Mouse (Mus musculus): ENCODE data around the gene Kpnb1. TPM values are rescaled to one million over a fixed set of nuclear protein-coding genes. Genes with fewer than 3 reads are reported as not detected.

Kpnb1 gene
- polyA plus RNA-seq, 2 experiments: 71.8 to 145 TPM

DNA sequence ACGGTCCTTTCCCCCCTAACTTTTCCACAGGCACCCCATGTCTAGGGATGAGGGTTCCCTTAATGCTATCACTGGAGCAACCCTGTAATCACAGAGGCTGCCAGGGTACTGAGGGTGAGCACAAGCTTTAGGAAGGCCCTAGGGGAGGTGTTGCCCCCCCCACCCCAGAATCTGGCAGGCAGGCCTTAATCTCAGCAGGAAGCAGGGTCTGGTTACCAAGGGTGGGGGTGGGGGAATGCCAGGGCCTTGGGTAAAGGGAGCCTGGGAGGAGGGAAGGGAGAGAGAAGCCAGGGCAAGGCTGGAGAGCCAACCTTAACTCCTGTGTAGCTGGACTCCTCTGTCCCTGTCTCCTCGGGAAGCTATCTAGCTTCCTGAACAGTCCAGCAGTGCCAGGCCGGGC is 67.0 kb downstream of the Kpnb1 start:
- no peak overlapping the region for H3K4me3 ChIP-seq (replicated peaks; ENCODE audit: low read length)
- no peak overlapping the region for H3K9ac ChIP-seq (ENCODE audit: low read depth, low read length, severe bottlenecking)
- H3K36me3 ChIP-seq (ENCODE audit: control insufficient read depth, insufficient read depth, low read length): no peaks in the 10 kb centered on the region
- no peaks in the 10 kb centered on the region for H3K9me3 ChIP-seq (ENCODE audit: control insufficient read depth, low read length)
- no peak for DNase-seq (ENCODE audit: low spot score)
- TF ChIP-seq POLR2A (IDR thresholded peaks at IDR 0.05; ENCODE audit: borderline replicate concordance, extremely low read depth, insufficient read depth, insufficient read length): no peak
- no peak overlapping the region for H3K4me2 ChIP-seq (replicated peaks; ENCODE audit: low read depth, low read length, severe bottlenecking)
- H3K27ac ChIP-seq (replicated peaks; ENCODE audit: low read depth, low read length): no peak overlapping the region
- WGBS: 48% methylated on average over 2 of the region's 3 CpGs
- no peaks in the 10 kb centered on the region for H3K4me1 ChIP-seq (ENCODE audit: control insufficient read depth, insufficient read depth, low read length)
- peaks cover 22% of the 10 kb centered on the region for H3K27me3 ChIP-seq (ENCODE audit: control insufficient read depth, insufficient read depth, low read length)
- ATAC-seq (ENCODE audit: low FRiP score, low read depth): no peak

DNA sequence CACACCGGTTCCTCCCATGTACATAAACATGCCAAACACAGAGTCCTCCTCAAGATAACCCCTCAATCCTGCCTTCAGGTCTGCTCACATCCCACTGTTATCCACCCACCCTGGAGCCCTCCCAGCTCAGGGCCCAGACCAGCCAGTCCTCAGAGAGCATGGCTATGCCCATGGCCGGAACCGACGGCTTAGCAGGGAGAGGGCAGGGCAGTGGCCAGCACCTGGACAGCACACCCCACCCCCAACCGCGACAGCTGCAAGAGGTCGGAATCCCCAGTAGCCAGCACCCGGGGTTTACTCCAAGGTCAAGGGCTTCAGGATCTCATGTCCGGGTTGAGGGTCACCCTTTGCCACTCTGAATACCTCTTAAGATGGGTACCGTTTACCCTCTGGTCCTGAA is 67.5 kb downstream of the Kpnb1 start:
- Histone ChIP-seq H3K27ac (replicated peaks; ENCODE audit: low read depth, low read length) (no peak overlapping the region), H3K4me3 (replicated peaks; ENCODE audit: low read length) (no peak overlapping the region), H3K9ac (ENCODE audit: low read depth, low read length, severe bottlenecking) (no peak overlapping the region), H3K36me3 (ENCODE audit: control insufficient read depth, insufficient read depth, low read length) (no peaks in the 10 kb centered on the region), H3K9me3 (ENCODE audit: control insufficient read depth, low read length) (no peaks in the 10 kb centered on the region), H3K4me1 (ENCODE audit: control insufficient read depth, insufficient read depth, low read length) (no peaks in the 10 kb centered on the region), H3K4me2 (replicated peaks; ENCODE audit: low read depth, low read length, severe bottlenecking) (no peak overlapping the region), H3K27me3 (ENCODE audit: control insufficient read depth, insufficient read depth, low read length) (peaks cover 26% of the 10 kb centered on the region)
- 46% methylated on average over 10 of the region's 10 CpGs for WGBS
- DNase-seq (ENCODE audit: low spot score): no peak
- ATAC-seq (ENCODE audit: low FRiP score, low read depth): no peak
- TF ChIP-seq POLR2A (IDR thresholded peaks at IDR 0.05; ENCODE audit: borderline replicate concordance, extremely low read depth, insufficient read depth, insufficient read length): no peak

DNA sequence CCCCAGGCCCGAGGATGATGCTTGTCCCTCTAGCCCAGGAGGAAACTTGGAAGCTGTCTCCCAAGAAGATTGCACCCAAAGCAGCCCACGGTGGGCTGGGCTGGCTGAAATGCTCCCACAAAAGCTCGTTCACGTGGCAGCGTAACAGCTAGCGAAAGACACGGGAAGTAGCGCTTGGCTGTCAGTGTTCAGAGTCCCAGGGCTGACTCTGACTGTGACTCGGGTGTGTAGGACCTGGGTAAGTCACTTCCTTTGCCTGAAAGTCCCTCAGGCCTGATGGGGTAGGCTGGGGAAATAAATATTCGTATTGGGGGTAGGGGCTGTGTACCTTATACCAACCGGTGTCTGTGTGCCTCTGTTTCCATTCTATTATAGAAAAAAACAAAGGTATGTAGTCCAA is 71.9 kb downstream of the Kpnb1 start:
- ATAC-seq (ENCODE audit: low FRiP score, low read depth) (no peak), DNase-seq (ENCODE audit: low spot score) (no peak)
- peaks cover 52% of the 10 kb centered on the region for H3K27me3 ChIP-seq (ENCODE audit: control insufficient read depth, insufficient read depth, low read length)
- WGBS: 2% methylated on average over 11 of the region's 11 CpGs
- H3K4me2 ChIP-seq (replicated peaks; ENCODE audit: low read depth, low read length, severe bottlenecking): peak overlapping the region; percentile 74; the same call in 1 of the 2 replicates
- H3K4me1 ChIP-seq (ENCODE audit: control insufficient read depth, insufficient read depth, low read length): 0 out of 2 replicates have a peak, but pooled peaks cover 2% of the 10 kb centered on the region
- H3K27ac ChIP-seq (replicated peaks; ENCODE audit: low read depth, low read length): no peak overlapping the region
- H3K9ac ChIP-seq (ENCODE audit: low read depth, low read length, severe bottlenecking): no peak overlapping the region
- no peaks in the 10 kb centered on the region for H3K36me3 ChIP-seq (ENCODE audit: control insufficient read depth, insufficient read depth, low read length)
- TF ChIP-seq POLR2A (IDR thresholded peaks at IDR 0.05; ENCODE audit: borderline replicate concordance, extremely low read depth, insufficient read depth, insufficient read length): no peak
- no peaks in the 10 kb centered on the region for H3K9me3 ChIP-seq (ENCODE audit: control insufficient read depth, low read length)
- H3K4me3 ChIP-seq (replicated peaks; ENCODE audit: low read length): no peak overlapping the region

DNA sequence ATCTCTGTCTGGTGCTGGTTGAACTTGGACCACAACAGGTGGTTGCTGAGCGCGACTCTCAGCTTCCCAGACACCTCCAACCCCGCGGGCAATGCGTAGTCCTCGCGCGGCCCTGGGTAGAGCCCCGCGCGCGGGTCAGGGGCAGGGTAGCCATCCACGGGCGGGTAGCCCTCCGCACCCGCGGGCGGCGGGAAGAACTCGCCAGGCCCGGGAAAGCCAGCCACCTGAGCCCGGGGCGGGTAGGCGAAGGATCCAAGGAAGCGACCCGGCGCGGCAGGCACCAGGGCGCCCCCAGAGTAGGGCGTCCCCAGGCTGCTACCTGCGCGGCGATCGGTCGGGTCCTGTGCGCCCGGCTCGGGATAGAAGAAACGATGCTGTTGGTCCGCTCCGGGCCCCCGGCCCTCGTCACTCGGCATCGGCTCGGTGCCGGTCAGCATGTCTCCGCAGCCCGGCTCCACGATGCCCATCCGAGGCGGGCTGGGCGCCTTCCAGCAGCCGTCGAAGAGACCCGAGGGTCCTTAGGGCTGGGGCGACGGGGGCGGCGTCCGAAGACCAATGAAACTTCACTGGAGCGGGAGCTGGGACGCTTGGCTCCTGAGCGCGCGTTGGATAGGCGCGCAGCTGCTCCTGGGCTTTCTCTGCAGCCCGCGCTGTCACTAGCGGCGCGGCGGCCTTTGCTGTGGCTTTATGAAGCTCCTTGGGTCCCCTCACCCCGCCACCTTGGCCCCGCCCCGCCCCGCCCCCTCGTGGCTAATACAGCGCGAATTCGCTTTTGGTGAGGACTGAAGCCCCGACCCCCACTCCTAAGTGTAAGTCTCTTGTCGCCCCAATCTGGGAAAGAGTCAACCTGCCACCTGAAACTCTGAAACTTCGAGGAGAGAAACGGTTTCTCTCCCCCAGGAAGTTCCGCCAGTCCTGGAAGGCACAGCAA is 72.7 kb downstream of the Kpnb1 start, which contains the start of gene Tbx21:
TSS of gene Tbx21 (minus strand) at position 661 of the 931 bp plus-strand sequence.
- ATAC-seq (ENCODE audit: low FRiP score, low read depth) (peak; percentile 26; the same call in 1 of the 2 replicates), DNase-seq (ENCODE audit: low spot score) (no peak)
- Histone ChIP-seq H3K9ac (ENCODE audit: low read depth, low read length, severe bottlenecking) (peak within 1 kb of the TSS; percentile 22; the same call in 1 of the 2 replicates), H3K9me3 (ENCODE audit: control insufficient read depth, low read length) (no peaks in the 10 kb centered on the region), H3K27ac (replicated peaks; ENCODE audit: low read depth, low read length) (no peak within 1 kb of the TSS), H3K36me3 (ENCODE audit: control insufficient read depth, insufficient read depth, low read length) (no peaks in the 10 kb centered on the region), H3K4me1 (ENCODE audit: control insufficient read depth, insufficient read depth, low read length) (0 out of 2 replicates have a peak, but pooled peaks cover 2% of the 10 kb centered on the region), H3K4me2 (replicated peaks; ENCODE audit: low read depth, low read length, severe bottlenecking) (peak within 1 kb of the TSS; percentile 74), H3K27me3 (ENCODE audit: control insufficient read depth, insufficient read depth, low read length) (peaks cover 52% of the 10 kb centered on the region), H3K4me3 (replicated peaks; ENCODE audit: low read length) (peak within 1 kb of the TSS; percentile 36)
- WGBS: under 1% methylated on average over 66 of the region's 87 CpGs
- no peak for TF ChIP-seq POLR2A (IDR thresholded peaks at IDR 0.05; ENCODE audit: borderline replicate concordance, extremely low read depth, insufficient read depth, insufficient read length)

DNA sequence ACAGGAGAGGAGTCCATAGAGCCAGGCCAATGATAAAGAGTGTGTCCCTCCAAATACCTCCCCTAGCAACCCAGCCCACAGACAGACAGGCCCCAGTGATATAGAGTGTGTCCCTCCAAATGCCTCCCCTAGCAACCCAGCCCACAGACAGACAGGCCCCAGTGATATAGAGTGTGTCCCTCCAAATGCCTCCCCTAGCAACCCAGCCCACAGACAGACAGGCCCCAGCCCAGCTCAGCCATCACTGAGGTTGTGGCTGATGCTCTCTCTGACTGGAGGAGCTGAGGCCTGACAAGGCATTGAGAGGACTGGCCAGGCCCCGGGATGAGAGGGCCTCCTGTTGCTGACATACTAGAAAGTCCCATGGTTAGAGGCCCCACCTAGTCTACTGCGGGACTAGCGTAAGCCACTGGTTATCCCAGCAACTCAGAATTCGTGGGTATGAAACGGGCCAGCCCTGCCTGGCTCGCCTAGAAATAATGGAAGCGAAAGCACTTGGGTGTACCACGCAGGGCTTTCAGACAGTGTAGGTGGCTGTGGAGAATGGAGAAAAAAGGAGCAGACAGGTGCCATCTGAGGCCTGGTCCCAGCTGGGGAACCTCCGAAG is 75.1 kb downstream of the Kpnb1 start:
- H3K4me1 ChIP-seq (ENCODE audit: control insufficient read depth, insufficient read depth, low read length): 0 out of 2 replicates have a peak, but pooled peaks cover 2% of the 10 kb centered on the region
- no peak for DNase-seq (ENCODE audit: low spot score)
- no peak for ATAC-seq (ENCODE audit: low FRiP score, low read depth)
- no peaks in the 10 kb centered on the region for H3K36me3 ChIP-seq (ENCODE audit: control insufficient read depth, insufficient read depth, low read length)
- no peaks in the 10 kb centered on the region for H3K9me3 ChIP-seq (ENCODE audit: control insufficient read depth, low read length)
- WGBS: 73% methylated on average over 9 of the region's 9 CpGs
- H3K27me3 ChIP-seq (ENCODE audit: control insufficient read depth, insufficient read depth, low read length): peaks cover 48% of the 10 kb centered on the region
- TF ChIP-seq POLR2A (IDR thresholded peaks at IDR 0.05; ENCODE audit: borderline replicate concordance, extremely low read depth, insufficient read depth, insufficient read length): no peak
- H3K27ac ChIP-seq (replicated peaks; ENCODE audit: low read depth, low read length): no peak overlapping the region
- H3K9ac ChIP-seq (ENCODE audit: low read depth, low read length, severe bottlenecking): no peak overlapping the region
- no peak overlapping the region for H3K4me3 ChIP-seq (replicated peaks; ENCODE audit: low read length)
- H3K4me2 ChIP-seq (replicated peaks; ENCODE audit: low read depth, low read length, severe bottlenecking): no peak overlapping the region

Small RNA genes lying within 50 kb of the gene (microRNA-seq; reads per million reads assigned to microRNA genes)
- not detected for gene Mir7235

Other genes starting within 250 kb of the Kpnb1 start
- 13.9 and 15.4 TPM in 2 replicates for gene Pnpo, start 243.9 kb downstream of the Kpnb1 start, polyA plus RNA-seq (2012; rRNA removed)
- gene Pnpo, start 243.9 kb downstream of the Kpnb1 start, polyA plus RNA-seq (2014; fragmentation: Nextera tagmentation; extraction: Ambion mirVana): 22.6 and 24.2 TPM in 2 replicates
- gene Sp2, start 204.9 kb downstream of the Kpnb1 start, polyA plus RNA-seq (2012; rRNA removed): 16.0 and 22.3 TPM in 2 replicates
- 17.1 and 18.7 TPM in 2 replicates for gene Sp2, start 204.9 kb downstream of the Kpnb1 start, polyA plus RNA-seq (2014; fragmentation: Nextera tagmentation; extraction: Ambion mirVana)
- 4.8 and 5.6 TPM in 2 replicates for gene Sp6, start 174.5 kb downstream of the Kpnb1 start, polyA plus RNA-seq (2012; rRNA removed)
- 3.9 and 4.5 TPM in 2 replicates for gene Sp6, start 174.5 kb downstream of the Kpnb1 start, polyA plus RNA-seq (2014; fragmentation: Nextera tagmentation; extraction: Ambion mirVana)
- gene Scrn2, start 157.9 kb downstream of the Kpnb1 start, polyA plus RNA-seq (2012; rRNA removed): 23.3 and 29.0 TPM in 2 replicates
- 20.3 and 21.4 TPM in 2 replicates for gene Scrn2, start 157.9 kb downstream of the Kpnb1 start, polyA plus RNA-seq (2014; fragmentation: Nextera tagmentation; extraction: Ambion mirVana)
- 0.63 and 0.95 TPM in 2 replicates for gene Lrrc46, start 146.5 kb downstream of the Kpnb1 start, polyA plus RNA-seq (2012; rRNA removed)
- gene Lrrc46, start 146.5 kb downstream of the Kpnb1 start, polyA plus RNA-seq (2014; fragmentation: Nextera tagmentation; extraction: Ambion mirVana): 0.69 and 0.91 TPM in 2 replicates
- gene Mrpl10, start 146.3 kb downstream of the Kpnb1 start, polyA plus RNA-seq (2012; rRNA removed): 84.5 and 92.2 TPM in 2 replicates
- 77.3 and 82.3 TPM in 2 replicates for gene Mrpl10, start 146.3 kb downstream of the Kpnb1 start, polyA plus RNA-seq (2014; fragmentation: Nextera tagmentation; extraction: Ambion mirVana)
- gene Osbpl7, start 137.3 kb downstream of the Kpnb1 start, polyA plus RNA-seq (2012; rRNA removed): 12.7 and 15.9 TPM in 2 replicates
- 6.9 and 7.0 TPM in 2 replicates for gene Osbpl7, start 137.3 kb downstream of the Kpnb1 start, polyA plus RNA-seq (2014; fragmentation: Nextera tagmentation; extraction: Ambion mirVana)
- gene Tbx21, start 72.5 kb downstream of the Kpnb1 start, polyA plus RNA-seq (2012; rRNA removed): 0.10 and 0.11 TPM in 2 replicates
- not detected in 2 replicates for gene Tbx21, start 72.5 kb downstream of the Kpnb1 start, polyA plus RNA-seq (2014; fragmentation: Nextera tagmentation; extraction: Ambion mirVana)
- gene Tbkbp1, start 36.4 kb downstream of the Kpnb1 start, polyA plus RNA-seq (2012; rRNA removed): 62.2 and 82.9 TPM in 2 replicates
- gene Tbkbp1, start 36.4 kb downstream of the Kpnb1 start, polyA plus RNA-seq (2014; fragmentation: Nextera tagmentation; extraction: Ambion mirVana): 9.7 and 11.6 TPM in 2 replicates
- gene Npepps, start 92.8 kb upstream of the Kpnb1 start, polyA plus RNA-seq (2012; rRNA removed): 54.6 and 63.5 TPM in 2 replicates
- gene Npepps, start 92.8 kb upstream of the Kpnb1 start, polyA plus RNA-seq (2014; fragmentation: Nextera tagmentation; extraction: Ambion mirVana): 73.9 and 83.6 TPM in 2 replicates
- gene Mrpl45, start 127.8 kb upstream of the Kpnb1 start, polyA plus RNA-seq (2012; rRNA removed): 20.3 and 22.7 TPM in 2 replicates
- 42.4 and 42.8 TPM in 2 replicates for gene Mrpl45, start 127.8 kb upstream of the Kpnb1 start, polyA plus RNA-seq (2014; fragmentation: Nextera tagmentation; extraction: Ambion mirVana)
- 0.08 and 0.09 TPM in 2 replicates for gene Gpr179, start 164.2 kb upstream of the Kpnb1 start, polyA plus RNA-seq (2012; rRNA removed)
- 0.07 TPM in 2 replicates for gene Gpr179, start 164.2 kb upstream of the Kpnb1 start, polyA plus RNA-seq (2014; fragmentation: Nextera tagmentation; extraction: Ambion mirVana)
- 13.7 and 14.1 TPM in 2 replicates for gene Socs7, start 174.7 kb upstream of the Kpnb1 start, polyA plus RNA-seq (2012; rRNA removed)
- 2.6 and 3.0 TPM in 2 replicates for gene Socs7, start 174.7 kb upstream of the Kpnb1 start, polyA plus RNA-seq (2014; fragmentation: Nextera tagmentation; extraction: Ambion mirVana)
- 28.9 and 37.9 TPM in 2 replicates for gene Arhgap23, start 227.7 kb upstream of the Kpnb1 start, polyA plus RNA-seq (2012; rRNA removed)
- 9.8 and 10.8 TPM in 2 replicates for gene Arhgap23, start 227.7 kb upstream of the Kpnb1 start, polyA plus RNA-seq (2014; fragmentation: Nextera tagmentation; extraction: Ambion mirVana)